Mouse (Mus musculus) duodenum, adult 2 months (tissue): ENCODE results near the gene Hydin. TPM values are rescaled to one million over a fixed set of nuclear protein-coding genes. Genes with fewer than 3 reads are reported as not detected.

Experiments
- polyA plus RNA-seq: library from polyadenylated mRNA; depleted of rRNA; stranded (reverse); fragments of >200 nt; gene quantifications from 2 replicates; pipeline ENCODE4 v1.2.3, GENCODE M21; 2012; ENCODE audit warnings: low replicate concordance; rRNA removed

Hydin gene
- polyA plus RNA-seq: 0.01 TPM in 1 of 2 replicates, not detected in the other

GRCm38 (mm10) chr8:110266741-110267140 lies at the start of gene Hydin:
TSS of gene Hydin (plus strand) at chr8:110266977.

GRCm38 (mm10) chr8:110618391-110619207 lies 351.8 kb downstream of the Hydin start, which contains the start of gene Vac14:
TSS of gene Vac14 (plus strand) at chr8:110618585.

Other genes starting within 250 kb of the Hydin start
- gene Chst4, start 227.2 kb upstream of the Hydin start, polyA plus RNA-seq: 18.7 and 39.4 TPM in 2 replicates
- 0.12 and 0.53 TPM in 2 replicates for gene Zfp612, start 187.2 kb upstream of the Hydin start, polyA plus RNA-seq
- gene Gm21964, start 165.8 kb upstream of the Hydin start, polyA plus RNA-seq: not detected in 2 replicates
- gene Gm17720, start 164.2 kb upstream of the Hydin start, polyA plus RNA-seq: not detected in 2 replicates
- gene Calb2, start 98.8 kb upstream of the Hydin start, polyA plus RNA-seq: 3.3 and 4.8 TPM in 2 replicates
- gene Cmtr2, start 51.3 kb upstream of the Hydin start, polyA plus RNA-seq: 1.2 and 1.7 TPM in 2 replicates